Mouse (Mus musculus) adrenal gland, postnatal 36 days (tissue): Measurements from ENCODE around the gene Rasa3. TPM values are rescaled to one million over a fixed set of nuclear protein-coding genes. Genes with fewer than 3 reads are reported as not detected.

Experiments
- DNase-seq, 2 experiments: peaks; one replicate each; pipeline ENCODE4 v3.0.0; 2021; ENCODE audit warnings: mixed read lengths in 1 of 2
- total RNA-seq, 2 experiments: library from RNA; stranded (reverse); gene quantifications; 2 replicates each; pipeline ENCODE4 v1.2.3; 2021

The Rasa3 gene
- total RNA-seq, 2 experiments from 2014 or later: 34.5 to 64.0 TPM

GRCm38 (mm10) chr8:13649154-13649515, 28.3 kb downstream of the Rasa3 start:
- DNase-seq: no peak

- DNase-seq: peak in 1 of 2 experiments; percentile 64
These were observed 28.8 kb downstream of the Rasa3 start for GRCm38 (mm10) chr8:13648377-13649153.

- no peak for DNase-seq
These were observed 29.8 kb downstream of the Rasa3 start for GRCm38 (mm10) chr8:13647591-13647990.

GRCm38 (mm10) chr8:13644932-13645676, 32.3 kb downstream of the Rasa3 start:
- no peak for DNase-seq

- DNase-seq: peak; percentile 49 to 59
These were observed 33.2 kb downstream of the Rasa3 start for GRCm38 (mm10) chr8:13644155-13644554.

GRCm38 (mm10) chr8:13642659-13643181, 34.7 kb downstream of the Rasa3 start:
- no peak for DNase-seq

GRCm38 (mm10) chr8:13641206-13641605, 36.2 kb downstream of the Rasa3 start:
- DNase-seq: peak; percentile 51 to 66

GRCm38 (mm10) chr8:13640452-13640883, 36.9 kb downstream of the Rasa3 start:
- DNase-seq: peak in 1 of 2 experiments; percentile 54

GRCm38 (mm10) chr8:13633107-13633506, 44.3 kb downstream of the Rasa3 start:
- DNase-seq: no peak

GRCm38 (mm10) chr8:13632309-13632708, 45.1 kb downstream of the Rasa3 start:
- no peak for DNase-seq

- no peak for DNase-seq
These were observed 46.6 kb downstream of the Rasa3 start for GRCm38 (mm10) chr8:13630754-13631153.

GRCm38 (mm10) chr8:13630171-13630570, 47.2 kb downstream of the Rasa3 start:
- DNase-seq: no peak

GRCm38 (mm10) chr8:13629351-13630090, 47.9 kb downstream of the Rasa3 start:
- no peak for DNase-seq

- no peak for DNase-seq
These were observed 49.3 kb downstream of the Rasa3 start for GRCm38 (mm10) chr8:13628067-13628466.

GRCm38 (mm10) chr8:13627591-13627990, 49.8 kb downstream of the Rasa3 start:
- no peak for DNase-seq

- no peak for DNase-seq
These were observed 51.3 kb downstream of the Rasa3 start for GRCm38 (mm10) chr8:13626114-13626513.

GRCm38 (mm10) chr8:13625281-13625970, 52.0 kb downstream of the Rasa3 start:
- no peak for DNase-seq

- peak in 1 of 2 experiments; percentile 34 for DNase-seq
These were observed 52.5 kb downstream of the Rasa3 start for GRCm38 (mm10) chr8:13624863-13625262.

GRCm38 (mm10) chr8:13623911-13624421, 53.4 kb downstream of the Rasa3 start:
- peak; percentile 17 to 58 for DNase-seq

- DNase-seq: no peak
These were observed 54.2 kb downstream of the Rasa3 start for GRCm38 (mm10) chr8:13623038-13623750.
